ENCODE assay signal across 15 mouse cellular contexts in the genomic region with DNA sequence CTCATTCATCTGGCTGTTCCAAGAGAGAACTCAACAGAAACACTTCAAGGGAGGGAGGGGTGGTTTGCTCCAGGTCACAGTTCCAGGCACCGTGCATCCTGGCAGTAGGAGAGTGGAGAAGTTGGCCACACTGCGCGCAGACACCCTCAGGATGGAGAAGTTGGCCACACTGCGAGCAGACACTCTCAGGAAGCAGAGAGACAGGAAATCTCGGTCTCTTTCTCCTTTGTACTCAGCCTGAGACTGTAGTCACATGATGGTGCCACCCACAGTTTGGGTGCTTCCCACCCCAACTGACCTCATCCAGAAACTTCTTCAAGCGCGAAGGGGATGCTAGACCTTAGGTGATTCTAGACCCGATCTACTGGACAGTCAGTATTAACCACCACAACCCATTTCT.
"Had no signal": no experiment of that assay in that cellular context is flagged by ENCODE, and none has a peak within 500 bp of the region (broad histone marks: within the 10 kb centered on the region; RNA-seq: fewer than 3 reads in every experiment).

No protein-coding gene starts in this region.

- H3K27ac ChIP-seq: liver, embryonic 15.5 days; midbrain, embryonic 13.5 days; neural tube, embryonic 12.5 days had no signal

- H3K9me3 ChIP-seq: limb, embryonic 10.5 days; liver, embryonic 15.5 days; midbrain, embryonic 13.5 days; neural tube, embryonic 12.5 days had no signal

- H3K27me3 ChIP-seq: liver, embryonic 15.5 days; midbrain, embryonic 13.5 days; neural tube, embryonic 12.5 days had no signal

- ATAC-seq: lung, postnatal 0 days; midbrain, embryonic 13.5 days had no signal

- H3K36me3 ChIP-seq: limb, embryonic 10.5 days; liver, embryonic 15.5 days; midbrain, embryonic 13.5 days; neural tube, embryonic 12.5 days had no signal

- H3K4me1 ChIP-seq: liver, embryonic 15.5 days had no signal

- H3K9ac ChIP-seq: liver, embryonic 15.5 days; midbrain, embryonic 13.5 days; neural tube, embryonic 12.5 days had no signal

- DNase-seq: kidney, adult 11 months; kidney, adult 9 months; kidney, postnatal 14 days; lung, adult 2 months; lung, postnatal 36 days; retina, postnatal 1 day; right cerebral cortex, postnatal 4 days; spleen, adult 18-20 months had no signal

- H3K4me2 ChIP-seq: liver, embryonic 11.5 days; liver, embryonic 15.5 days; midbrain, embryonic 13.5 days; neural tube, embryonic 12.5 days had no signal

- H3K4me3 ChIP-seq: limb, embryonic 10.5 days; liver, embryonic 15.5 days; midbrain, embryonic 13.5 days; myocyte; neural tube, embryonic 12.5 days had no signal
